11 mouse cellular contexts compared by ENCODE assay signal in the genomic region with DNA sequence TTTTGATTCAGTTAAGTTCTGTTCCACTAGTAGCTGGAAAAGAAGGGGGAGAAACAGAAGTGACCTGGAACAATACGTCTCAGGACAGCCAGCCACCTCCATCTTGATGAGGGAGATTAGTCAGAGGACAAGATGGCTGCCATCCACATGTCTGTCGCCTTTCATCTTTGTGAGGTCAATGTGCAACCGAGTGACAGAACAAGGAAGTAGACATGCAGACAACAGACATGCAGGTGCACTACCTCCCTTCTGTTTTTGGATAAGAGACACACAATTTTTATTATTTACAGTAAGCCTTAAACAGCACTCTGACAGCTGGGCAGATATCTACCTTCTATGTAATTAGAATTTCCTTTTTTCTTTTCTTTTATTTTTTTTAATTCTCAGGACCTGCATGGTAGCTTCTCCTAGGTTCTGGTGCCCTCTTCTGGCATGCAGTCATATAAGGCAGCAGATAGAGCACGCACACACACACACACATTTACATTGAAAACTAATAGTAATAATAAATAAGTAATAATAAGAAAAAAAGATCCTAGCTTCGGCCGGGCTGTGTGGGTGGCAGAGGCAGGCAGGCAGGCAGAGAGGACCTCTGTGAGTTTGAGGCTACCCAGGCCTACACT. TPM values are rescaled to one million over a fixed set of nuclear protein-coding genes. Genes with fewer than 3 reads are reported as not detected.
DNase-seq lines count a peak whose midpoint lies in the region; ATAC-seq and TF ChIP-seq lines count a peak whose summit lies in the region.
"Had no signal": no experiment of that assay in that cellular context is flagged by ENCODE, and none has a peak within 500 bp of the region (broad histone marks: within the 10 kb centered on the region; RNA-seq: fewer than 3 reads in every experiment).

No protein-coding gene starts in this region.

- no peaks in the 10 kb centered on the region for H3K4me1 ChIP-seq in lung, postnatal 0 days (ENCODE audit: insufficient read depth, low read depth, low read length)
- H3K4me1 ChIP-seq in lung, adult 2 months (ENCODE audit: control insufficient read depth, insufficient read depth, low read length) = peaks cover 3% of the 10 kb centered on the region; the same call in 1 of the 2 replicates
- no peaks in the 10 kb centered on the region; the same call in 1 of the 2 replicates for H3K4me1 ChIP-seq in embryonic facial prominence, embryonic 14.5 days (ENCODE audit: control insufficient read depth, insufficient read depth, low read length)
- H3K4me1 ChIP-seq: limb, embryonic 13.5 days; stomach, embryonic 15.5 days had no signal

- no peak overlapping the region for H3K9ac ChIP-seq in lung, postnatal 0 days (replicated peaks; ENCODE audit: low read depth)
- H3K9ac ChIP-seq in embryonic facial prominence, embryonic 14.5 days (ENCODE audit: low read depth, low read length) = no peak overlapping the region
- H3K9ac ChIP-seq: heart, embryonic 15.5 days; limb, embryonic 13.5 days; stomach, embryonic 15.5 days had no signal

- no peak overlapping the region for H3K4me2 ChIP-seq in lung, postnatal 0 days (replicated peaks; ENCODE audit: low read depth, low read length)
- no peak overlapping the region for H3K4me2 ChIP-seq in embryonic facial prominence, embryonic 14.5 days (ENCODE audit: low read depth, low read length)
- H3K4me2 ChIP-seq: heart, embryonic 15.5 days; limb, embryonic 13.5 days; stomach, embryonic 15.5 days had no signal

- peak; percentile 5 for DNase-seq in cerebellum, adult 9-11 months
- no peak for DNase-seq in cerebellum, adult 8-10 months
- peak; percentile 50 for DNase-seq in lung, postnatal 0 days (ENCODE audit: low spot score)
- no peak for DNase-seq in lung, adult 2 months
- peak; percentile 92 for DNase-seq in ES-CJ7 (ENCODE audit: low read depth, low spot score)
- DNase-seq in embryonic facial prominence, embryonic 14.5 days (ENCODE audit: low spot score) = peak; percentile 9
- no peak for DNase-seq in layer of hippocampus, adult 11-12 months (ENCODE audit: low spot score)
- DNase-seq in spleen, postnatal 36 days (ENCODE audit: low spot score in 2 of 2) = no peak

- no peak for TF ChIP-seq EP300 in lung, postnatal 0 days (IDR thresholded peaks at IDR 0.05)

- 89% methylated on average over 6 of the region's 6 CpGs for WGBS in lung, postnatal 0 days
- 90% methylated on average over 6 of the region's 6 CpGs for WGBS in lung, adult 2 months
- WGBS in embryonic facial prominence, embryonic 14.5 days = 89% methylated on average over 6 of the region's 6 CpGs

- peaks cover 6% of the 10 kb centered on the region; the same call in 1 of the 2 replicates for H3K9me3 ChIP-seq in lung, postnatal 0 days (ENCODE audit: low read length)
- peaks cover 11% of the 10 kb centered on the region for H3K9me3 ChIP-seq in embryonic facial prominence, embryonic 14.5 days (ENCODE audit: control insufficient read depth, low read length)
- H3K9me3 ChIP-seq: limb, embryonic 13.5 days; stomach, embryonic 15.5 days had no signal

- no peaks in the 10 kb centered on the region for H3K36me3 ChIP-seq in lung, postnatal 0 days (ENCODE audit: insufficient read depth, low read length)
- no peaks in the 10 kb centered on the region for H3K36me3 ChIP-seq in embryonic facial prominence, embryonic 14.5 days (ENCODE audit: control insufficient read depth, insufficient read depth, low read length)
- H3K36me3 ChIP-seq: heart, embryonic 15.5 days; limb, embryonic 13.5 days; stomach, embryonic 15.5 days had no signal

- H3K4me3 ChIP-seq in lung, postnatal 0 days (ENCODE audit: low read depth, low read length) = no peak overlapping the region
- H3K4me3 ChIP-seq in lung, adult 2 months (replicated peaks; ENCODE audit: extremely low read depth, low read depth, low read length) = no peak overlapping the region
- no peak overlapping the region for H3K4me3 ChIP-seq in embryonic facial prominence, embryonic 14.5 days (ENCODE audit: low read depth, low read length)
- H3K4me3 ChIP-seq: heart, embryonic 15.5 days; limb, embryonic 13.5 days; stomach, embryonic 15.5 days had no signal

- peak; percentile 48 for TF ChIP-seq CTCF in lung, postnatal 0 days (IDR thresholded peaks at IDR 0.05)
- no peak for TF ChIP-seq CTCF in lung, adult 2 months (IDR thresholded peaks at IDR 0.05; ENCODE audit: insufficient read depth, low read length)

- TF ChIP-seq POLR2A in lung, adult 2 months (IDR thresholded peaks at IDR 0.05; ENCODE audit: borderline replicate concordance, extremely low read depth, low read depth, low read length) = no peak

- no peaks in the 10 kb centered on the region for H3K27me3 ChIP-seq in lung, postnatal 0 days (replicated peaks; ENCODE audit: insufficient read depth, low read length)
- H3K27me3 ChIP-seq in embryonic facial prominence, embryonic 14.5 days (replicated peaks; ENCODE audit: control insufficient read depth, insufficient read depth, low read length) = no peaks in the 10 kb centered on the region
- H3K27me3 ChIP-seq: heart, embryonic 15.5 days; stomach, embryonic 15.5 days had no signal

- ATAC-seq in lung, postnatal 0 days = no peak
- no peak for ATAC-seq in embryonic facial prominence, embryonic 14.5 days (ENCODE audit: low read depth)

- H3K27ac ChIP-seq in lung, postnatal 0 days (ENCODE audit: low read length) = no peak overlapping the region
- H3K27ac ChIP-seq in embryonic facial prominence, embryonic 14.5 days (replicated peaks; ENCODE audit: low read depth, low read length) = no peak overlapping the region
- H3K27ac ChIP-seq: heart, embryonic 15.5 days; limb, embryonic 13.5 days; stomach, embryonic 15.5 days had no signal

RNA-seq across cellular contexts. Expression of gene Csf2ra, which starts 4.4 kb away (rescaled TPM):
- polyA plus RNA-seq in lung, postnatal 0 days (2015; fragmentation: Nextera tagmentation; extraction: Ambion mirVana) = 18.8 and 21.8 TPM in 2 replicates
- polyA plus RNA-seq in lung, adult 2 months (2012; rRNA removed) = 317 and 417 TPM in 2 replicates
- polyA plus RNA-seq in embryonic facial prominence, embryonic 14.5 days (2014; fragmentation: Nextera tagmentation; extraction: Ambion mirVana) = 17.5 and 22.1 TPM in 2 replicates

RNA-seq across cellular contexts. Expression of gene Gm6020, which starts 40.1 kb away (rescaled TPM):
- not detected in 2 replicates for polyA plus RNA-seq in lung, postnatal 0 days (2015; fragmentation: Nextera tagmentation; extraction: Ambion mirVana)
- polyA plus RNA-seq in lung, adult 2 months (2012; rRNA removed) = not detected in 2 replicates
- polyA plus RNA-seq in embryonic facial prominence, embryonic 14.5 days (2014; fragmentation: Nextera tagmentation; extraction: Ambion mirVana) = not detected in 2 replicates
- polyA plus RNA-seq: heart, embryonic 15.5 days; limb, embryonic 13.5 days; stomach, embryonic 15.5 days had no signal

RNA-seq across cellular contexts. Expression of gene Gm7102, which starts 47.7 kb away (rescaled TPM):
- polyA plus RNA-seq in lung, postnatal 0 days (2015; fragmentation: Nextera tagmentation; extraction: Ambion mirVana) = 0.08 and 0.10 TPM in 2 replicates
- polyA plus RNA-seq in lung, adult 2 months (2012; rRNA removed) = not detected in 2 replicates
- polyA plus RNA-seq in embryonic facial prominence, embryonic 14.5 days (2014; fragmentation: Nextera tagmentation; extraction: Ambion mirVana) = 0.18 and 0.19 TPM in 2 replicates
- polyA plus RNA-seq: heart, embryonic 15.5 days had no signal

Comparison
In these comparisons a context has a peak if more than half of its experiments do, and no peak if none do; other contexts are left out.
1. DNase-seq: peak in cerebellum, adult 9-11 months (single experiment), lung, postnatal 0 days (single experiment), ES-CJ7 (single experiment) and embryonic facial prominence, embryonic 14.5 days (single experiment); none in cerebellum, adult 8-10 months (single experiment), lung, adult 2 months (single experiment), layer of hippocampus, adult 11-12 months (single experiment) and spleen, postnatal 36 days (0 of 2).
2. RNA of gene Csf2ra, which starts 4.4 kb away (polyA plus RNA-seq): 317 to 417 TPM in lung, adult 2 months; 18.8 to 21.8 TPM in lung, postnatal 0 days and 17.5 to 22.1 TPM in embryonic facial prominence, embryonic 14.5 days; every median in the first group is over 10 times any median in the second.